Mouse (Mus musculus) adrenal gland, adult (tissue): ENCODE data around the gene Psma7.
A peak's percentile ranks its signal among the peaks of the same experiment; 100 is the strongest.

Source experiments
- DNase-seq, 2 experiments: peaks; one replicate each; pipeline ENCODE4 v3.0.0; 2022 to 2023; ENCODE audit warnings: low spot score in 1 of 2; ENCODE audit not compliant: inconsistent age in 2 of 2

Gene Psma7

DNA sequence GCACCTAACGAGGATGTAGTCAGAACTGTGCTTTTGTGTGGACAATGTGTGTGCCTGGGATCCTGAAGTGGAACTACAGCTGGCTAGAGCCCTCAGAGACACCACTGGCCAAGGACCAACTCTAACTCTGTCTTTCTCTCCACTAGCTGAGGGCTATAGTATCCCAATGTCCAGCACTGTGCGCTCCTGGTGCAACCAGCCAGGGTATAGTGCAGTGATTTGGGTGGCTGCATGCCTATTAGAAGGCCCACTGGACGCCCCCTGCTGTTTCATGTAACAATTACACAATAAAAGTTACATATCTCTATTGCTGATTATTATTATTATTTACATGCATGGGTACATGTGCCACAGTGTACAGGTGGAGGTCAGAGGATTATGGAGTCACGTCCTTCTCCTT lies 3.0 kb upstream of the Psma7 start:
- DNase-seq: peak; percentile 58 to 86

DNA sequence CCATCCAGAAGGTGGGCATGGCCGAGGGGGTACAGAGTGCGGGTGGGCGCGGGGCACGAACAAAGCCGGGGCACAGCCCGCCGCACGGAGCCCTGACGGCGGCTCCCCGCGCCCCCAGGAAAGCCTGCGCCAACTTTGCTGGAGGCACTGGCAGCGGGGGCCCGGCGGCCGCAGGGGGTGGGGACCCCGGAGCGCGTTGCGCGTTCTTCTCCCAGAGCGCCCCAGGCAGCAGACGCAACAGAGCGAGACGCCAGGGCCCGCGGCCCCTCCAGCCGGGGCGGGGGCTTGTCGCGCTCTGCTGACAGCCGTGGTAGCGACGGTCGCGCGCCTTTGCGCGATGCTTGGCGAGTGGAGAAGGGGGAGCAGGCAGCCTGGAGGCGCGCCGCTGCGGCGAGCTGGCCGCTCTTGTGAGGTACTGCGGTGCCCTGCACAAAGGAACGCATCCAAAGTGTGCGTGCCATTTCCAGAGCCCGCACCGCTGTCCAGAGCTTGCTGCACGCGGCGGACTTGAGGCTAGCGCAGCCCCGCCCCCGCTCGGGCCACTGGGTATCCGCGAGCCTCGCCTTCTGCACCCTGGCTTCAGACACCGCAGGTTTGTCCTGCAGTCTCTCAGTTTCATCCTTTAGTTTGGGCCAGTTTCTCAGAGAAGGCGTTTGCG lies 754 bp upstream of the Psma7 start:
- DNase-seq: peak; percentile 74 to 86

DNA sequence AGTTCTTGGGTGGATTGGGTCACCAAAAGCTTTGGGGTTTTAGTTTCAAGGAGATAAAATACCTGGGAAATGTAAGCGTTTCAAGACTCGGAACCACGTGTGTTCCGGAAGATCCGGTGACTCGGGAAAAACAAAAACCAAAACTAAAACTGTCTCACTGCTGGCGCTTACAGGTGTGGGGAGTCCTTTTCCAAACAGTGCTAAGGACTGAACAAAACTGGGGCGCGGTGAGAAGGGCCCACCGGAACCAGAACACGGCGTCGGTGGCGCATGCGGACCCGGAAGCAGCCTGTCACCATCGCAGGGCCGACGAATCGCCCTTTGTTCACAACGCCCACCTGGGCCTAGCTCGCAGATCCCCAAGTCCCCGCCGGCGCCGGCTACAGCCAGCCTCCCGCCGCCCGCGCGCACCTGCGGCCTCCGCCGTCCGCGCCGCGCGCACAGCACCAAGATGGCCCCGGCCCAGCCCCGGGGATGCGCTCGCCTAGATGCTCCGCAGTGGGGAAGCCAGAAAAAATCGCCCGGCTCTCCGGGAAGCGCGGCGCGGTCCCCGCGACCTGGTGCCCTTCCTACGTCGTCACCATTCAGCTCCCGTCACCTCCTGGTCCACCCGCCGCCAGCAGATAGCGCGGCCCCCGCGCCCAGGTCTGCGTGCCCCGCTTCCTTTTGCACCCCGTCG lies 517 bp downstream of the Psma7 start:
- no peak for DNase-seq

DNA sequence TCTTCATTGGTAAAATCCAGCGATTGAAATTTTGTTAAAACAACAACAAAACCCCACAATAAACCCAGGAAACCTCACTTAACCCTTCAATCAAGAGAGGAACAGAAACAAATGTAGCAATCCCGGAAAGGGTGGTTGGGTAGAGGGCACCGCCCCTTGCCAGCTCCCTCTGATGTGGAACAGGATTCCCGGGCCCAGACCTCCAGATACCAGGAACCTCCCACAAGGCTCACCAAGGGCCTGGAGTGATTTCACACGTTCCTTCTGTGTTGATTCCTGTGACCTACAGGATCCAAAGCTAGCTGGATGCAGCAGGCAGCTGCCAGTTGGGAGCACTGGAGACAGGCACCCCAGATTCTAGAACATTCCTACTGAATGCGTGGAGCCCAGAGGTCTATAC lies 1.8 kb downstream of the Psma7 start:
- peak in 1 of 2 experiments; percentile 49 for DNase-seq

DNA sequence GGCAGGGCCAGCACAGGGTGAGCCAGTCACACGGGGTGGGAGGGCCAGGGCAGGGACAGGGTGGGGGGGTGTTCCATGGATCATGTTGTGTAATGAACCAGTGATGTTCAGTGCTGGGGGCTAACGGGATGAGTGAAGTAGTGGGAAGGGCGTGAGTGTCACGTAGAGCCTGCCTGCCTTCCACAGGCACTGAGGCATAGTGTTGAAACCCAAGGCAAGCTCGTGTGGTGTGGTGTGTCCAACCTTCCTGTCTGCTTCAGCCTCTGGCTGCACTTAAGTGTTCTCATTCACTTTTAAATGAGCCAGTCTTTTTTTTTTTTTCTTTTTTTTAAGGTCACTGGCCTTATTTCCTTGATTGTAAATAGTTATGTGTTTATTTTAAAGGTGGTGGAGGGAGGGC lies 7.5 kb downstream of the Psma7 start:
- DNase-seq: no peak

DNA sequence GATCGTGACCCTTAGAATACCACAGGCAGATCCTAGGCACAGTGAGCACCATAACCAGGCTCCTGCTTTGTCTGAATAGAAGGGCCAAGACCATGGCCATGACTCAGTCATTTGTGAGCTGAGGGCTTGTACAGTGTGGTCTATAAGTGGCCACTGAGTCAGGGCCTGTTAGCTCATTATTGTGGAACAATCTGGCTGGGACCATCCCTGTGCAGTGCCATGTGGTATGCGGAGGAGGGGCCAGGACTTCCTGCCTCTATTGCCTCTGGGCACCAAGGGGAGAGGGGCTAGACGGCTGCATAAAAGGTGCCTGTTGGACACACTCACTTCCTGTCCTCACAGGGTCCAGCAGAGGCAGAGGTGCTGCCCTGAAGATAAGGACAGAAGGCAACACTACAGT lies 8.3 kb downstream of the Psma7 start:
- DNase-seq: no peak

DNA sequence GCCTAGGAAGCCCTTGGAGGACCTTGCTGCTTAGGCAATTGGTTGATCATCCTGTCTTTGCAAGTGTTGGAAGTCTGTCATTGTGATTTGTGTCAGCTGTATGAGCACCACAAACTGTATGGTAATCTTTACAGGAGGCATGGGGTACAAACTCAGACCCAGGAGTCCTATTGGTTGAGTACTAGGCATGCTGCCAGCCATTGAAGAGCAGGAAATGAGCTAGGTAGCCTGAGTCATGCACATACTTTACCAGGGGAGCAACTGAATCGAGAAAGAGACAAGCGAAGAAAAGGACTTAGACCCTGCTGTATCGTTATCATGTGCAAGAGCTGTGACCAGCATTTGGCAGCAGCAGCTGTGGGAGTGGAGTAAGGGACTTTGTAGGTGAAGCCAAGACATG lies 9.3 kb downstream of the Psma7 start:
- DNase-seq: no peak

DNA sequence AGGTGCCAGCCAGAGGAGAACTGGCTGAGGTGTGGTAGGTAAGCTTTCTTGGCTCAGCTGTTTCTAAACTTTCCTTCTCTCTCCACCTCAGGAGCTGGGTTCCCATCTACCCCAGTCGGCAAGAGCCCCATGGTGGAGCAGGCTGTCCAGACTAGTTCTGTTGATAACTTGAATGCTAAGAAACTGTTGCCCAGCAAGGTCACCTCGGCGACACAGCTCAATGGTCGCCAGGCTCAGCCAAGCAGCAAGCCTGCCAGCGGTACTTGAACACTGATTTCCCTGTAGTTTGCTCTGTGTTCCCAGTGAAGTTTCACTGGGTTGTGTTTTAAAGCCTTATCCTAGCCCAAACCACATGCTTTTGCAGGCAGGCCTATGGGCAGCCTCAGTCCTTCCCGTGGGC lies 11.0 kb downstream of the Psma7 start:
- DNase-seq: no peak

DNA sequence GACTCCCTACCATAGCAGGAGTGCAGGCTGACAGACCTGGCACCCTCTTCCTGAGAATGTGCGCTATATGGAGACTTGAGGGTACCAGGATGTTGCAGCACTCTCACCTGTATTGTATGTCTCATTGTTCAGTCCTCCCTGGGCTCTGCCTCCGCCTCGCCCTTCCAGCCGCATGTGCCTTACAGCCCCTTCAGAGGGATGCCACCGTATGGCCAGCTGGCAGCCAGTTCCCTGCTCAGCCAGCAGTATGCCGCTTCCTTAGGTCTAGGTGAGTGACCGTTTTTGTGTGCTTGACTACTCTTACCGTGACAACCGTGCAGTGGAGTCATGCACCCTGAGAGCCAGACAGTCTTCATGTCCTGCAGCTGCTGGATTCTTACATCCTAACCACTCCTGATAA lies 14.5 kb downstream of the Psma7 start:
- no peak for DNase-seq

DNA sequence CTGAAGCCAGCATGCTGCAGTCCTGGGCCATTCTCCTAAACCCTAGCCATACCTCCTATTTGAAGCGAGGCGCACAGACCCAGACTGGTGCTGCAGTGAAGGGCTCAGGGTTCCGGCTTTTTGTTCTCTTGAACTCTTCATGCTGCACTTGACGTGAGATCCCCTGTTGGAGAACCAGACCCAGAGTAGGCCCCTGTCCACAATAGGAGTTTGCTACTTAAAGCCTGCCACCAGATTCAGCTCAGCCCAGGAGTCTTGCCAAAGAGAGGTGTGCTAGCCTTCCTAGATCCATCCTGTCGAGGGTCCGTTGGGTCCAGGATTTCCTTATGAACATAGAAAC lies 16.4 kb downstream of the Psma7 start:
- no peak for DNase-seq

DNA sequence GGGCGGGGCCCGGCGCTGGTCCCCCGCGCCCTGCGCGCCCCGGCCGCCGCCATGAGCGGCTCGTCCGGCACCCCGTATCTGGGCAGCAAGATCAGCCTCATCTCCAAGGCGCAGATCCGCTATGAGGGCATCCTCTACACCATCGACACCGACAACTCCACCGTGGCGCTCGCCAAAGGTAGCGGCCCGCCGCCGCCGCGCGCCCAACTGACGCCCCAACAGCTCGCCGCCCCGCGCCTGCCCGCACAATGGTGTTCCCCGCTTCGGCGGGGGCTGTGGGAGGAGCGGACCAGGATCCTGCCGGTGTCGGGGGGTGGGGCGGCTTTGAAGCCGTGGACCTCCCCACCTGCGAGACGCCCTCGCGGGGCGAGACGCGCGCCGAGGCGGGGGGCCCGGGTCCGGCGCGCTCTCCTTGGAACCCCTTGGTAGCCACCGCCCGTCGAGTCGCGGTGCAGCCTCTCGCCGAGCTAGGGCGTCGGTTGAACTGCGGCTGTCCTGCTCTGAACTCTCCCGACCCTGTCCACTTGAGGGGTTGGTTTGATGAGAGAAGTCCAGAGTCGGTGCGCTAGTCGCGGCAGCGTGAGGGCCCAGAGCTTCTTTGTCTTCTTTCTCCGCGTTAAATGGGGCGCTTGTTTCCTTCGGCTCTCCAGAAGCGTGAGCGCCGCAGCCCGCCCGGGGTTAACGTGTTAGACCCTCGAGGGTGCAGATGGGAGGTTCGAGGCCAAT lies 16.9 kb downstream of the Psma7 start:
- peak in 1 of 2 experiments; percentile 70 for DNase-seq

DNA sequence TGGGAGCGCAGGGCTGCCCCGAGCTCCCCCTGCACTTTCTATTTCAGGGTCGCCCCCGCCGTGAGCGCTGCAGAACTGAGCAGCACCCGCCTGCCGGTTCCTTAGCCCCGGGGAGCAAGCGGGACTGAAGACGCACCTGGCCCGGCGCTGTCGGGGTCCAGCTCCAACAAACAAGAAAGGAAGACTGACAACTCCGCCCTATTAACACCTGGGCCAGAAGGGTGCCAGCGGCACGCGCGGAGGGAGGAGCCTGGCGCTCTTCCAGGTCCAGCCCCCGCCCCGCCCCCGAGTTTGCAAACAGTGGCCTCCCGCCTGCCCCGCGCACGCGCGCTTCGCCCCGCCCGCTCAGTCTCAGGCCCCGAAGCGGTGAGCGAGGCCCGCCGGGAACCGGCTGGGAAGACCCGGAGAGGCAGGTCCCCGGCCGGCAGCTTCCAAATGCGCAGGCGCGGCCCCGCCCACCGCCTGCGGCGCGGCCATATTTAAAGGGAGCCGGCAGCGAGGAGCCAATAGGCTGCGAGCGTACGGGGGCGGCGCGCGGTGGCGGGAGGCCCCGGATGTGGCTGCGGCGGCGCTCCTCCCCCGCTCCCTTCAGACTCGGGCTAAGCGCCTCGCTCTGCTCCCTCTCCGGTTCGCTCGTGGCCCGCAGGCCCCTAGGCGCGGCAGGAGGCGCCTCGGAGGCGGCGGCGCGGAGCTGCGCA lies 17.7 kb downstream of the Psma7 start, which contains the start of gene Lsm14b:
Gene Lsm14b (plus strand): TSS at position 587 of the 698 bp plus-strand sequence.
- peak; percentile 100 for DNase-seq

DNA sequence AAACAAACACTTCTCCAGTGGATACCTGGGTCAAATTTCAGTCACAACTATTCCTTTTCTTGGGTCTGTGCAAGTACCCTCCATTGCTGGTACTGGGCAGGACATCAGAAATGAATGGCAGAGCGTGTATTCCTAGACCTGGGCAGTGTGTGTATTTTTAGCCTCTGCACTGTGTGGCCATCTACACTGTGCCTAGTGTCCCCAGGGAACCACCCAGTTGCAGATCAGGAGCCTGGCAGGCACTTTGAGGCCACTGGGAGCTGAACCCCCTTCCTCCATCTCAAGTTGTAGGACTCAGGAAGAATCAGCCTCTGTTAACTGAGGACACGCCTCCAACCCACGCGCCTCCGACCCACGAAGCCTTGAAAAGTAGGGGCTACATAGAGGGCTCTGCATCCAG lies 19.5 kb downstream of the Psma7 start:
- DNase-seq: no peak

DNA sequence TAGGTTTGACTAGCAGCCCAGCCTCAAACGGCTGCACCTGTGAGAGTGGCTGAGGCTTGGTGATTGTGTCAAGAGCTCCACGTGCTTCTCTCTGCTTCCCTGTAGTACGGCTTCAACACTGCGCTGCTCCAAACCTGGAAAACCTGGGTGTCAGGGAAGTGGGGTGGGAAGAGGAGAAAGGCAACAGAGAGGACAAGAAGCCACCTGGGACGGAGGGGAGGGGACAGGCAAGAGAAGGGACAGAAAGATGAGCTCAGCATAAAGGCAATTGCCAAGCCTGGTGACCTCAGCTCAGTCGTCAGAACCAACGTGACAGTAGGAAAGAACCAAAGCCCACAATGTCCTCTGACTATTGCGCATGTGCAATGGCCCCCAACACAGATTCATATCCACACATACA lies 21.3 kb downstream of the Psma7 start:
- no peak for DNase-seq

DNA sequence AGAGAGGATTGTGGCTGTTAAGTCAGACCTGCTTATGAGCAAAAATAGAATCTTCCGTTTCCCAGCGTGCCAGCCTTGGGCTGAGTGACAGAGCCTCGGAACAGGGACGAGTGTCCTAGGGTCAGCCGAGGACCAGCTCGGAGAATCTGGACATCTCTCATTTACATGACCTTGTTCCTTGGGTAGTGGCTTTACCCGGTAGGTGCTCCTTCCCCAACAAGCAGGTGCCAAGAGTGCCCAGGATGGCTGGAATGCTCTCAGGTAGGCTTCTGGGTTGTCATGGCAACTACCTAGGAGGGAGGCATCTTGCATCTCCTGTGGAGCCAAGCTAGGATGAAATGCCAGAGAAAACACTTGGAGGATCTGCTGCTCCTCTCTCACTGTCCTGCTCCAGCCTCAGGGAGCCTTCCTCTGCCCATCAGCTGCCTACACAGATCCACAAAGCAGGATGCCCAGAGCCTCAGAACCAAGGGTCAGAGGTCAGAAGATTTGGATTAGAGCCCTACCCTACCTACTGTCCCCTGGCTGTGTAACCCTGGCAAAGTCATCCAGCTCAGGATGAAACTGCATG lies 22.1 kb downstream of the Psma7 start:
- DNase-seq: no peak

DNA sequence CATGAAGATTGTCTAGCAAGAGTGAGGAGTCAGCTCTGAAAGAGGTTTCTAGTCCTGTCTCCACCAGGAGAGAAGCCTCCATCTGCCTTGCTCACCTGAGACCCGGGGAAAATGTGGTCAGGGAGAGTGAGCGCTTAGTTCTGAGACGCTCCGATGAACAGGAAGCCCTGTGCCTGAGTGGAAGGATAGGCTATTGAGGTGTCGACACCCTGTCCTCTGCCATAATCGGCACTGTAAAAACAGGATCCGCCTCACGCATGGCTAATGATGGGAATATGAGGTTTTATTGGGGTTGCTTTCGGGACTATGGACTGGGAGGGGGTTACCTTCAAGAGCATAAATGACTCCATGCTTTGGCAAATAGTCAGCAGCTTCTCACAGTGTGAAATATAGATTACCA lies 23.7 kb downstream of the Psma7 start:
- no peak for DNase-seq

DNA sequence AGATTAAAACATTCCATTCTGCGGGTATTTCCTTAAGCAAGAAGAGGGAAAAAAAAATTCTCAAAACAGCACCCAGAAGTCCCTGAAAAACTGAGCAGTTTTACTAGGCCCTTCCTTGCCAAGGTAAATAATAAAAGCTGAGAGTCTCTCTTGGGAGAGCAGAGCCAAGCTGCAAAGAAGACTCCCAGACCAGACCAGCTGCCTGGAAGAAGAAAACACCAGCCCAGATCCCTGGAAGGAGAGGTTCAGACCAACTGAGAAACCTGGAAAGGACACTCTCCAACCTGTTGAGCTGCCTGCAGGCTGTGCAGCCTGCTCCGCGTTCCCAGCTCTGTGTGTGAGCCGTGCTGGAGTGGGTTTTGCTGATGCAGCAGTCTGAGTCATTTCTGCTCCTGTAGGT lies 24.6 kb downstream of the Psma7 start:
- DNase-seq: no peak

DNA sequence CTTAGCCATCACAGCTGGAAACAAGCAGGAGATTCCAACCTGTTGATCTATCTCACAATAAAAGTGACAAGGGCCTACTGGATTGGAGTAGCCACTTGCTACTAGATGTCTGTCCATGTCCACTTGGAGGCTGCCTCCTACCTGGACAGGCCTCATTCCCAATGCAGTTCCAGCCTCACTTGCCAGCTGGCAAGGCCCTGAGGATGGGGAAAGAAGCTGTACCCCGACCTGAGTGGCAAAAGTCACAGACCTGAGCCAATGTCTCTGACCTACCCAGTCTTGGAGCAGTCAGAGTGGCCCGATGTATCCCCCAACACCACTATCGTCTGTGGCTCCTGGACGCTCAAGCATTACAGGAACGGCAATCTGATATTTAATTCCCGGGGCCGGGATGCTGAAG lies 28.5 kb downstream of the Psma7 start:
- DNase-seq: no peak

DNA sequence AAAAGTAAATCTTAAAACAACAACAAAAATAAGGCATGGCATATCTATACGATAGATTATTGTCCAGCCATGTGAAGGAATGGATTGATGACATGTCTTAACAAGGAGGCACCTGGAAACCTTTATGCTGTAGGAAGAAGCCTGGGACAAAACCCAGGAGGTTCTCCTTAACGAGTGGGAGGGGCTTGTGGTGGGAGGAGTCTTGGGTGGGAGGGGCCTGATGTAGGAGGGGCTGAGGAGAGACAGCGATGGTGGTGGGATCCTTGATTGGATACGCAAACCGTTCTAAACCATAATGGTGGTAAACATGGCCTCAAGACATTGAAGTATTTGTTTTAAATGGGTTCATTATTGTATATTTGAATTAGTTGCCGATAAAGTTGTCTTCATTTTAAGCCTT lies 30.9 kb downstream of the Psma7 start:
- DNase-seq: no peak

DNA sequence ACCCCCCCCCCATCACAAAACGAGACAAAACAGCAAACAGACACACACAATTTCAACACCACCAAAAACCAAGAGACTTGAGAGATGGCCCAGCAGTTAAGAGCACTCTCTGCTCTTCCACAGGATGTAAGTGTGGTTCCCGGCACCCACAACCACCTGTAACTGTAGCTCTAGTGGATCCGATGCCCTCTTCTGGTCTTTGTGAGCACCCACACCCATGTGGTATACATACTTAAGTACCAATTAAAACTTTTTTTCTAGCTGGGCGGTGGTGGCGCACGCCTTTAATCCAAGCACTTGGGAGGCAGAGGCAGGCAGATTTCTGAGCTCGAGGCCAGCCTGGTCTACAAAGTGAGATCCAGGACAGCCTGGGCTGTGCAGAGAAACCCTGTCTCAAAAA lies 31.5 kb downstream of the Psma7 start:
- DNase-seq: no peak

DNA sequence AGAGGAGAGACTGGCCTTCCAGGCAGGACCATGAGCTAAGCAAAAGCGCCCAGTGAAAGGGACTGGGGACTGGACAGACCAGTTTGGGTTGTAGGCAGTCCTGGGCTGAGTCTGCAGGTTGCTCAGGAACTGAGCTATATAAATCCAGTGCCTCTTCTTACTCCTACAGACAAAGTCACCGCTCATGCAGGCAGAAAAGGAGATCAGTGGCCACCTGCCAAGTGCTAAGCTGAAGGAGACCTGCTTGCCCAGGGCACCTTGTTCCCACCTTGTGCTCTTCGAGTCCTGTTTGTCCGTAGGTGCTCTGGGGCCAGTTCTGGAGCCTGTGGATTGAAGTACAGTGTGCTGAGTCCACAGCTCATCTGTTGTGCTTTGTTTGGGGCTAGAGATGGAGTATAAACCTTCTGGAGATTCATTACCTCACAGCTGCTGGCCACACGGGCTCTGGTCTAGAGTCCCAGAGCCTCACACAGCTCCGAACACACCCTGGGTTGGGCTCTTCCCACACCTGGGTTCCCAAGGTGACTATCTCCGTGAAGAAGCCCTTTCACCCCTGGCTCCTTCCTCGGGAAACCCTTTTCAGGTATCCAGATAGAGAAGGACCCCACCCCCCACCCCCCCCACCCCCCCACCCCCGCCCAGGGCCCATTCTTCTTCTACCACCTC lies 35.7 kb downstream of the Psma7 start:
- no peak for DNase-seq
